Mouse (Mus musculus): ENCODE results near the gene Fgg. TPM values are rescaled to one million over a fixed set of nuclear protein-coding genes. Genes with fewer than 3 reads are reported as not detected.
A peak's percentile ranks its signal among the peaks of the same experiment; 100 is the strongest.

Fgg gene
- polyA plus RNA-seq (2015; fragmentation: Nextera tagmentation; extraction: Ambion mirVana), result 0.11 TPM in 1 of 2 replicates, not detected in the other

GRCm38 (mm10) chr3:83007557-83007956 is at the start of gene Fgg:
Fgg (plus strand) TSS chr3:83007724.
- H3K9ac ChIP-seq (replicated peaks; ENCODE audit: low read depth, low read length), result no peak within 1 kb of the TSS
- H3K4me1 ChIP-seq (replicated peaks; ENCODE audit: control insufficient read depth, insufficient read depth, low read length), result no peaks in the 10 kb centered on the region
- H3K36me3 ChIP-seq (ENCODE audit: control insufficient read depth, insufficient read depth), result no peaks in the 10 kb centered on the region
- no peaks in the 10 kb centered on the region for H3K27me3 ChIP-seq (replicated peaks; ENCODE audit: control insufficient read depth, insufficient read depth, low read length)
- H3K27ac ChIP-seq (ENCODE audit: low read length), result no peak within 1 kb of the TSS
- 51% methylated on average over 7 of the region's 7 CpGs for WGBS
- no peak within 1 kb of the TSS for H3K4me2 ChIP-seq (ENCODE audit: low read length)
- no peak for ATAC-seq
- no peaks in the 10 kb centered on the region for H3K9me3 ChIP-seq (ENCODE audit: control insufficient read depth, low read length)
- H3K4me3 ChIP-seq (replicated peaks; ENCODE audit: low read length), result no peak within 1 kb of the TSS

DNA sequence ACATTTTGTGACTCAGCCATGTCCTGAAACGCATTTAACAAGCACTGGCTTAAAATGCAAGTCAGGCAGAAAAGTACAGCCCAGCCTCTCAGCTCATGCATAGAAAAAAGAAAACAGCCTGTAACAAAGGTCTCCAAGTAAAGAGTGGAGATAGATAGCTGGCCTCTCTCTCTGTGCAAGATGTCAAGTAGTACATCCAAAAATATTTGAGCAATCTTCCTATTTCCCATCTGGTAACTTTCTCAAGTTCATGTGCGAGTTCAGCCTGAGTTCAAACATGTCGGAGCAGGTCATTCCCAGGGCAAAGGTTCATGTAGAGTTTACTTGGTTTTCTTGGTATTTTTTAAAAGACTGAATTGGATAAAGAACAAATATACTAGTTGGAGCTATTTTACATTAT is 36.5 kb upstream of the Fgg start:
- Histone ChIP-seq H3K27ac (ENCODE audit: low read length) (no peak overlapping the region), H3K36me3 (ENCODE audit: control insufficient read depth, insufficient read depth) (no peaks in the 10 kb centered on the region), H3K27me3 (replicated peaks; ENCODE audit: control insufficient read depth, insufficient read depth, low read length) (no peaks in the 10 kb centered on the region), H3K4me3 (replicated peaks; ENCODE audit: low read length) (no peak overlapping the region), H3K4me2 (ENCODE audit: low read length) (no peak overlapping the region), H3K4me1 (replicated peaks; ENCODE audit: control insufficient read depth, insufficient read depth, low read length) (no peaks in the 10 kb centered on the region), H3K9me3 (ENCODE audit: control insufficient read depth, low read length) (no peaks in the 10 kb centered on the region), H3K9ac (replicated peaks; ENCODE audit: low read depth, low read length) (no peak overlapping the region)
- ATAC-seq, result no peak
- 81% methylated on average over 3 of the region's 3 CpGs for WGBS

DNA sequence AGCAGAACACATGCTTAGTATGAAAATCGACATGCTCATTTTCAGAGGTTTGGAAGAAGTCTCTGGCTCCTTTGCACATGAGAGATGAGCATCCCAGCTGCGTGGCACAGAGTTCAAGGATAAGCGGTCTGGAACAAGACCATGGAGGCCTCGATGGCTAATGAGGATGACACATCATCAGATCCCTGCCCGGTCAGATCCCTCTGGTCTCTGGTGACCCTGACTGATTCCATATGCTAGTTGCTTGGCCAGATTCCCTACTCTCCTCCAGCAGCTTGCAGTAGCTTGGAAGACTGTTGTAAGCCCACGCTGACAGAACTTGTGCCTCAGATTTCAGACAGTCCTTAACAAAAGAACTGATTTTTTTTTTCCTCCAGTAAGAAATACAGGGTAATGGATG is 26.7 kb upstream of the Fgg start:
- Histone ChIP-seq H3K4me3 (replicated peaks; ENCODE audit: low read length) (no peak overlapping the region), H3K9me3 (ENCODE audit: control insufficient read depth, low read length) (no peaks in the 10 kb centered on the region), H3K36me3 (ENCODE audit: control insufficient read depth, insufficient read depth) (no peaks in the 10 kb centered on the region), H3K4me1 (replicated peaks; ENCODE audit: control insufficient read depth, insufficient read depth, low read length) (no peaks in the 10 kb centered on the region), H3K9ac (replicated peaks; ENCODE audit: low read depth, low read length) (no peak overlapping the region), H3K27me3 (replicated peaks; ENCODE audit: control insufficient read depth, insufficient read depth, low read length) (no peaks in the 10 kb centered on the region), H3K4me2 (ENCODE audit: low read length) (no peak overlapping the region), H3K27ac (ENCODE audit: low read length) (peak overlapping the region; percentile 33; the same call in 1 of the 2 replicates)
- 81% methylated on average over 6 of the region's 6 CpGs for WGBS
- no peak for ATAC-seq

GRCm38 (mm10) chr3:82981861-82982260 is 25.7 kb upstream of the Fgg start:
- Histone ChIP-seq H3K36me3 (ENCODE audit: control insufficient read depth, insufficient read depth) (no peaks in the 10 kb centered on the region), H3K9ac (replicated peaks; ENCODE audit: low read depth, low read length) (no peak overlapping the region), H3K27ac (ENCODE audit: low read length) (no peak overlapping the region), H3K4me2 (ENCODE audit: low read length) (no peak overlapping the region), H3K4me1 (replicated peaks; ENCODE audit: control insufficient read depth, insufficient read depth, low read length) (no peaks in the 10 kb centered on the region), H3K9me3 (ENCODE audit: control insufficient read depth, low read length) (no peaks in the 10 kb centered on the region), H3K4me3 (replicated peaks; ENCODE audit: low read length) (no peak overlapping the region), H3K27me3 (replicated peaks; ENCODE audit: control insufficient read depth, insufficient read depth, low read length) (no peaks in the 10 kb centered on the region)
- no peak for ATAC-seq
- WGBS, result 67% methylated on average over 8 of the region's 8 CpGs

DNA sequence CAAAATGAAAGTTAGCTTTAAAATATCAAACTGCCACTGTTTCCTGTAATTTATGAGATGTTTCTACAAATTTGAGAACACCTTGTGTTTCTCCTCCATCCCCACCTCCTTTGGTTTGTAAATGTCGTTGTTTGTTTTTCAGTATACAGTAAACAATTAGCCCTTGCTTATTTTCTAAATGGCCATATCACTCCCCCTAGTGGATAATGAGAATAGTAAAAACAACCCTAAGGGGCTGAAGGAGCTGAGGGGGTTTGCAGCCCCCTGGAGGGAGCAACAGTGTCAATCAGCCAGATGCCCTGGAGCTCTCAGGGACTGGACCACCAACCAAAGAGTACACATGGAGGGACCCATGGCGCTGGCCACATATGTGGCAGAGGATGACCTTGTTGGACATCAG is 22.7 kb upstream of the Fgg start:
- H3K9me3 ChIP-seq (ENCODE audit: control insufficient read depth, low read length), result no peaks in the 10 kb centered on the region
- 83% methylated on average over 2 of the region's 2 CpGs for WGBS
- no peak overlapping the region for H3K9ac ChIP-seq (replicated peaks; ENCODE audit: low read depth, low read length)
- no peak overlapping the region for H3K27ac ChIP-seq (ENCODE audit: low read length)
- H3K36me3 ChIP-seq (ENCODE audit: control insufficient read depth, insufficient read depth), result no peaks in the 10 kb centered on the region
- no peak overlapping the region for H3K4me3 ChIP-seq (replicated peaks; ENCODE audit: low read length)
- no peaks in the 10 kb centered on the region for H3K4me1 ChIP-seq (replicated peaks; ENCODE audit: control insufficient read depth, insufficient read depth, low read length)
- no peak overlapping the region for H3K4me2 ChIP-seq (ENCODE audit: low read length)
- H3K27me3 ChIP-seq (replicated peaks; ENCODE audit: control insufficient read depth, insufficient read depth, low read length), result no peaks in the 10 kb centered on the region
- ATAC-seq, result no peak

DNA sequence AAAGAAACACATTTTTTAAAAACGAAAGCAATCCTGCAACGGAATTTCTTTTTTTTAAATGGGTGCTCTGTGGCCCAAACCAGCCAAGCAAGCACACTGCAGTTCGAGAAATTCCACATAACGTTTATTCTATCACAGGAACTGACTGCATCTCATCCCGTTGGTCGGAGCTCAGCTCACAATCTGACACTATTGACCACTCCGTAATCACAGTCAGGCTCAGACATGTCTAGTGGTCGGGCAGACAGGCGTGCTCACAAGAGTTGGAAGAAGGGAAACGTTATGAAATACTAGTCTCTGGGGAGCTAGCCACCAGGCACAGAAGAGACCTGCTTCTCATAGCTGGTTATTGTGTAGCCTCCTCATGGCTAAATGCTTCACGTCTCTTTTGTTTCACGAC is 15.6 kb upstream of the Fgg start:
- no peaks in the 10 kb centered on the region for H3K9me3 ChIP-seq (ENCODE audit: control insufficient read depth, low read length)
- ATAC-seq, result no peak
- no peak overlapping the region for H3K27ac ChIP-seq (ENCODE audit: low read length)
- no peak overlapping the region for H3K9ac ChIP-seq (replicated peaks; ENCODE audit: low read depth, low read length)
- H3K4me3 ChIP-seq (replicated peaks; ENCODE audit: low read length), result no peak overlapping the region
- no peak overlapping the region for H3K4me2 ChIP-seq (ENCODE audit: low read length)
- H3K36me3 ChIP-seq (ENCODE audit: control insufficient read depth, insufficient read depth), result no peaks in the 10 kb centered on the region
- WGBS, result 87% methylated on average over 12 of the region's 12 CpGs
- H3K4me1 ChIP-seq (replicated peaks; ENCODE audit: control insufficient read depth, insufficient read depth, low read length), result peaks cover 6% of the 10 kb centered on the region
- H3K27me3 ChIP-seq (replicated peaks; ENCODE audit: control insufficient read depth, insufficient read depth, low read length), result no peaks in the 10 kb centered on the region

DNA sequence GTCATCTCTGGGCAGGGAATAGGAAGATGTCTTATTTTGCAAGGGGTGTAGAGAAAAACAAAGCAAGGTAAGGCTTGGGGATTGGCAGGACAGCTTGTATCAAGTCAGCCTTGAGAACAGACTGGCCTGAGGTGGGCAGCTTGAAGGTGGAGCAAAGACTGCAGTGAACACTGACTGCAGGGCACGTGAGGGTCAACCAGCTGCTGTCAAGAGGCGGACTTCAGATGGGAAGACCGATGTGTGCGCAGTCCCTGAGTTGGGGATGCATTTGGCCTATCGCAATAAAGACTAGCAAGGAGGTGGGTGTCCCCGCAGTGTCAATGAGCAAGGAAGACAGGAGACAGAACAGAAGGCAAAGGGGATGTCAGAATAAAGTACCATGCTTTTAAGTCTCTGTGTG is 14.6 kb upstream of the Fgg start:
- Histone ChIP-seq H3K36me3 (ENCODE audit: control insufficient read depth, insufficient read depth) (no peaks in the 10 kb centered on the region), H3K9ac (replicated peaks; ENCODE audit: low read depth, low read length) (no peak overlapping the region), H3K4me2 (ENCODE audit: low read length) (no peak overlapping the region), H3K27ac (ENCODE audit: low read length) (no peak overlapping the region), H3K9me3 (ENCODE audit: control insufficient read depth, low read length) (no peaks in the 10 kb centered on the region), H3K4me3 (replicated peaks; ENCODE audit: low read length) (no peak overlapping the region), H3K4me1 (replicated peaks; ENCODE audit: control insufficient read depth, insufficient read depth, low read length) (peaks cover 6% of the 10 kb centered on the region), H3K27me3 (replicated peaks; ENCODE audit: control insufficient read depth, insufficient read depth, low read length) (no peaks in the 10 kb centered on the region)
- WGBS, result 92% methylated on average over 6 of the region's 6 CpGs
- ATAC-seq, result no peak

GRCm38 (mm10) chr3:82995368-82995767 is 12.2 kb upstream of the Fgg start:
- ATAC-seq, result peak; percentile 51; the same call in 1 of the 2 replicates
- Histone ChIP-seq H3K9me3 (ENCODE audit: control insufficient read depth, low read length) (no peaks in the 10 kb centered on the region), H3K9ac (replicated peaks; ENCODE audit: low read depth, low read length) (peak overlapping the region; percentile 41; the same call in 1 of the 2 replicates), H3K27me3 (replicated peaks; ENCODE audit: control insufficient read depth, insufficient read depth, low read length) (no peaks in the 10 kb centered on the region), H3K27ac (ENCODE audit: low read length) (no peak overlapping the region), H3K4me3 (replicated peaks; ENCODE audit: low read length) (peak overlapping the region; percentile 18; the same call in 1 of the 2 replicates), H3K36me3 (ENCODE audit: control insufficient read depth, insufficient read depth) (no peaks in the 10 kb centered on the region), H3K4me1 (replicated peaks; ENCODE audit: control insufficient read depth, insufficient read depth, low read length) (peaks cover 8% of the 10 kb centered on the region), H3K4me2 (ENCODE audit: low read length) (peak overlapping the region; percentile 48)
- 3% methylated on average over 24 of the region's 24 CpGs for WGBS

DNA sequence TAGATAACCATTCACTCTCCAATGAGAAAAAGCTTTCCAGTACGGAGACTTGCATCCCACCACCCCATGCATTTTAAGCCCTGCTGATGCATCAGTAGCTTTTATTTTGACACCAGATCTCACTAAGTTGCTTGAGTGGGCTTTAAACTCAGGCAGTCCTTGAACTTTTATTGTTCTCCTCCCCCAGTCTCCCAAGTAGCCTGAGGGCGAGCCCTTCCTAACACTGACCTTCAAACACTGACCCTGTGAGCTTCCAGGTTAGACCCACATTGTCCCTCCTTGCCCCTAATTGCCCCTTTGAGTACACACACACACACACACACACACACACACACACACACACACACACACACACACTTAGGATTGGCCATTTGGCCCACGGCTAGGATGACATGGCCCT is 10.9 kb upstream of the Fgg start:
- Histone ChIP-seq H3K36me3 (ENCODE audit: control insufficient read depth, insufficient read depth) (no peaks in the 10 kb centered on the region), H3K4me2 (ENCODE audit: low read length) (no peak overlapping the region), H3K27ac (ENCODE audit: low read length) (no peak overlapping the region), H3K4me3 (replicated peaks; ENCODE audit: low read length) (no peak overlapping the region), H3K9me3 (ENCODE audit: control insufficient read depth, low read length) (no peaks in the 10 kb centered on the region), H3K27me3 (replicated peaks; ENCODE audit: control insufficient read depth, insufficient read depth, low read length) (no peaks in the 10 kb centered on the region), H3K9ac (replicated peaks; ENCODE audit: low read depth, low read length) (no peak overlapping the region), H3K4me1 (replicated peaks; ENCODE audit: control insufficient read depth, insufficient read depth, low read length) (peaks cover 8% of the 10 kb centered on the region)
- no peak for ATAC-seq
- WGBS, result 62% methylated on average over 3 of the region's 3 CpGs

- Histone ChIP-seq H3K4me3 (replicated peaks; ENCODE audit: low read length) (no peak overlapping the region), H3K4me1 (replicated peaks; ENCODE audit: control insufficient read depth, insufficient read depth, low read length) (peaks cover 8% of the 10 kb centered on the region), H3K27ac (ENCODE audit: low read length) (no peak overlapping the region), H3K27me3 (replicated peaks; ENCODE audit: control insufficient read depth, insufficient read depth, low read length) (no peaks in the 10 kb centered on the region), H3K9me3 (ENCODE audit: control insufficient read depth, low read length) (no peaks in the 10 kb centered on the region), H3K9ac (replicated peaks; ENCODE audit: low read depth, low read length) (no peak overlapping the region), H3K4me2 (ENCODE audit: low read length) (no peak overlapping the region), H3K36me3 (ENCODE audit: control insufficient read depth, insufficient read depth) (no peaks in the 10 kb centered on the region)
- WGBS, result 25% methylated on average over 8 of the region's 8 CpGs
- ATAC-seq, result peak; percentile 92
These were observed 8.6 kb upstream of the Fgg start for GRCm38 (mm10) chr3:82998772-82999463.

Measured in forebrain, embryonic 16.5 days (tissue).